Mouse (Mus musculus) hindbrain, embryonic 16.5 days (tissue): ENCODE measurements around the gene Msi2. TPM values are rescaled to one million over a fixed set of nuclear protein-coding genes. Genes with fewer than 3 reads are reported as not detected.
A peak's percentile ranks its signal among the peaks of the same experiment; 100 is the strongest.

ENCODE experiments used
- ATAC-seq: fragments of 200-750 bp; cut with Nextera tagmentation; 2 replicates; pipeline ENCODE4 v1.8.0; 2017; ENCODE audit warnings: moderate TSS enrichment, moderate library complexity
- H3K27ac ChIP-seq: fragments of 300-500 bp; sonication (generic); 2 replicates; pipeline ENCODE4 v1.5.1; 2014; ENCODE audit warnings: low read depth, mild to moderate bottlenecking, control low read depth, low read length, moderate library complexity
- H3K27me3 ChIP-seq: fragments of 300-500 bp; sonication (generic); replicated peaks from 2 replicates; pipeline ENCODE4 v1.6.1; 2014; ENCODE audit warnings: low read length; ENCODE audit not compliant: control insufficient read depth, insufficient read depth
- H3K36me3 ChIP-seq: fragments of 300-500 bp; sonication (generic); 2 replicates; pipeline ENCODE4 v1.6.1; 2014; ENCODE audit warnings: mild to moderate bottlenecking, low read length, moderate library complexity, mixed read lengths; ENCODE audit not compliant: control insufficient read depth, insufficient read depth
- H3K4me1 ChIP-seq: fragments of 300-500 bp; sonication (generic); 2 replicates; pipeline ENCODE4 v1.6.1; 2014; ENCODE audit warnings: low read depth, low read length; ENCODE audit not compliant: control insufficient read depth, insufficient read depth
- H3K4me2 ChIP-seq: fragments of 300-500 bp; sonication (generic); 2 replicates; pipeline ENCODE4 v1.6.1; 2014; ENCODE audit warnings: mild to moderate bottlenecking, low read length, control low read depth, moderate library complexity
- H3K4me3 ChIP-seq: fragments of 300-500 bp; sonication (generic); 2 replicates; pipeline ENCODE4 v1.5.1; 2014; ENCODE audit warnings: mild to moderate bottlenecking, low read length, control low read depth, moderate library complexity
- H3K9ac ChIP-seq: fragments of 300-500 bp; sonication (generic); 2 replicates; pipeline ENCODE4 v1.6.1; 2014; ENCODE audit warnings: low read depth, mild to moderate bottlenecking, control low read depth, low read length, moderate library complexity
- H3K9me3 ChIP-seq: fragments of 300-500 bp; sonication (generic); 2 replicates; pipeline ENCODE4 v1.6.1; 2014; ENCODE audit warnings: mild to moderate bottlenecking, low read length, moderate library complexity; ENCODE audit not compliant: control insufficient read depth
- WGBS: fragments of 180-500 bp; shearing (Covaris S2); extraction: QIAGEN DNeasy Blood & Tissue Kit; methylation state at CpG from one replicate; pipeline ENCODE4 v1.1.7; 2014; 5-methylcytosine and 5-hydroxymethylcytosine counted together
- polyA plus RNA-seq: library from polyadenylated mRNA; unstranded; fragments of >200 nt; fragmentation: Nextera tagmentation; extraction: Ambion mirVana; gene quantifications from 2 replicates; pipeline ENCODE4 v1.2.1, GENCODE M21; 2015

Gene Msi2
- polyA plus RNA-seq, 1 experiment from 2014 or later: 31.0 TPM

DNA sequence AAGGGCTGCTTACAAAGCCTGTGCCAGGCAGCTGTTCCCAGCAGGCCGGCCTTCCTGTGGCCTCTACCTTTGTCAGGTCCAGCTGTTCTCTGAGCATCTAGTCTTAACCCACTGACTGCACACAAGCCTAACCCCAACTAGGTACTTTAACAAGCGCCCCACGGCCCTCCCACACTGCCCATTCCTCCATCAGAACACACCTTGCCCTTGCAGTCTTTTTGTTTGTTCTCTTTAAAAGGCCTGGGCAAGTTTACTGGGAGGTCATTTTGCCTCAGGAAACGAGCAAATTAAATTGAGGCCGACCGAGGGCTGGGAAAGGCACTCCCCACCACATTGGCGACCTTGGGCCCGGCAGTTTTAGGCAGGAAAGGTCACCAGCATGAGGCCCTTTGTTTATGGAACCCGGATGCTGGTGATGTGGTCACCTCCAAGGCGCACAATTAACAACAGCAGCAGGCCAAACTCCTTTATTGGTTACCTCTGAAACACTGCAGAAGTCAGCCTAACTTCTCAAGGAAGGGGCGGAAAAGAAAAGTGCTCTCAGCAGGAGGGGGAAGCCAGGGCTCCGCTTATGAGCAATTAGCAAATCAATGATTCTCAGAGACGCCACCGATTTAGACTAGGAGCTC is 28.4 kb downstream of the Msi2 start:
- Histone ChIP-seq H3K4me3 (no peak overlapping the region), H3K9ac (no peak overlapping the region), H3K4me2 (no peak overlapping the region), H3K4me1 (peaks cover 55% of the 10 kb centered on the region), H3K9me3 (no peaks in the 10 kb centered on the region), H3K27me3 (no peaks in the 10 kb centered on the region), H3K27ac (no peak overlapping the region), H3K36me3 (no peaks in the 10 kb centered on the region)
- 22% methylated on average over 14 of the region's 14 CpGs for WGBS
- ATAC-seq: no peak

DNA sequence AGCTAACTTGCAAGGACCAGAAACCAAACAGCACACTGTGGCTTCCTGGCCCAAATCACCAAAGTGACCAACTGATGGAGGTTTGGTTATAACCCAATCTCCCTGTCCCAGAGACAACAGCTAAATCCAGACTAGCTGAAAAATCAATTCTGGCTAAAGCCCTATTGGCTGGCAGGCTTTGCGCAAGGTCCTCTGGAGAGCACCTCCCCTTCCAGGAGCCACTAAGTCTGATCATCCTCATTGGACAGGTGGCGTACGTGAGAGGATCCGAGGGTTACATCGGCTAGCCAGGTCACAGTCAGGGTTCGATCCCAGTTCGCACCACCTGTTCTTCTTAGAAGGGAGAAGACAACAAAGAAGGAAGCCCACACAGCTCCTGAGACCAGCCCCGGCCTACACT is 29.7 kb downstream of the Msi2 start:
- H3K4me2 ChIP-seq: no peak overlapping the region
- H3K36me3 ChIP-seq: no peaks in the 10 kb centered on the region
- no peaks in the 10 kb centered on the region for H3K27me3 ChIP-seq
- H3K4me1 ChIP-seq: peaks cover 44% of the 10 kb centered on the region
- no peak overlapping the region for H3K4me3 ChIP-seq
- no peak for ATAC-seq
- no peak overlapping the region for H3K9ac ChIP-seq
- H3K27ac ChIP-seq: no peak overlapping the region
- no peaks in the 10 kb centered on the region for H3K9me3 ChIP-seq
- 91% methylated on average over 8 of the region's 8 CpGs for WGBS

DNA sequence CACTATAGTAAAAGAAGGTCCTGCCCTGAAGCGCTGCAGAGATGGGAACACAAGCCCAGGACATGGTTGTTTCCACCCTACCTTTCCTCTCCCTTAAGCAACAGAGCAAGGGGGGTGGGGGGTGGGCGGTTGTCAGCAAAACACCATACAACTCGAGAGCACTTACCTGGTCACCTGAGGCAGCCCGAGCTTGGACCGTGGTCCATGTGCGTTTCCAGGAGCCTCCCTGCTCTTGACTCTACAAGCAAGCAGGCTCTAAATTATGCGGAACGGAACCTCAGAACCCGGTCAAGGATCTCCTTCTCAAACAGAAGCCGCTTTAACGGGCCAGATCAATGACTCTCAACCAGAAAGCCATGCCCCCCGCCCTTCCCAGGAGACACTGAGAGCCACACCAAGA is 30.6 kb downstream of the Msi2 start:
- no peak overlapping the region for H3K4me2 ChIP-seq

DNA sequence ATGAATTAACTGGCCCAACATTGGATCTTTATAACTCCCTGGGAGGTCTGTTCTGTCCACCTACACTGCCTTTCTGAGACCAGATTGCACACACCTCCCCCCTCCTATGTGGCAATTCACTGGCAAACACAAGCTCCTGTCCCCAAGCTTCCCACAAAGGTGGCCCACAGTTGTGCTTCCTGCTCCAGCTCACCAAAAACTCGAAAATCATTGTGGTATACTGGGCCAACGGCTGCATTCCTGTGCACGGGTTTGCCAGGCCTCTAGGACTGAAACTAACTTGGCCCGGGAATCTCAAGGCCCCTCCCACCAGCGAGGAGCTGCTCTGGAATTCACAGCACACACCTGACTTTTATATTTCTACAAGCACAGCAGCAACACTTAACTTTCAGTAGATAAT is 31.3 kb downstream of the Msi2 start:
- 0 out of 2 replicates have a peak overlapping the region, but pooled peaks have one; percentile 24 for H3K27ac ChIP-seq
- ATAC-seq: no peak

More for the DNA sequence above, 30.6 kb downstream of the Msi2 start:
- Histone ChIP-seq H3K9ac (no peak overlapping the region), H3K4me3 (no peak overlapping the region), H3K27ac (no peak overlapping the region), H3K27me3 (no peaks in the 10 kb centered on the region), H3K9me3 (no peaks in the 10 kb centered on the region), H3K4me1 (peaks cover 47% of the 10 kb centered on the region), H3K36me3 (no peaks in the 10 kb centered on the region)
- ATAC-seq: no peak
- 87% methylated on average over 12 of the region's 12 CpGs for WGBS

DNA sequence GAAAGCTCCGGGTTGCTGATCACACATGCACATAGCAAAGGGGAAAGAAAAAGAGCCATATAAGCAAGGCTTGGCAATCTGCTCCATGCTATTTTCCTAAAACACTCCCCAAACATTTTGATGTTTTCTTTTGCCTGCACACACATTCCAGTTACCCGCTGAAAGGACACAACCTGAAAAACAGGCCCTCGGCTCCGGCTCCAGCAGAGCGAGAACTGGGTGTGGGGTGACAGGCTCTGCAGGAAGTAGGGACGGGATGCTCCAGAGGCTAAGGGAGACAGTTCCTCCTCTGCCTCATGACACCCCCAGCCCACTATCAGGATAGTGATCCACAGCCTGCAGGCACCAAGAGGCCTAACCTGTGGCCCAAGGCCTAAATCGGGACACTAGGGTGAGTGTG is 32.3 kb downstream of the Msi2 start:
- Histone ChIP-seq H3K9ac (no peak overlapping the region), H3K4me3 (no peak overlapping the region), H3K27me3 (no peaks in the 10 kb centered on the region), H3K27ac (0 out of 2 replicates have a peak overlapping the region, but pooled peaks have one; percentile 0), H3K36me3 (no peaks in the 10 kb centered on the region), H3K4me1 (peaks cover 44% of the 10 kb centered on the region), H3K4me2 (no peak overlapping the region), H3K9me3 (no peaks in the 10 kb centered on the region)
- ATAC-seq: no peak
- WGBS: 77% methylated on average over 7 of the region's 7 CpGs

More for the DNA sequence above, 31.3 kb downstream of the Msi2 start:
- Histone ChIP-seq H3K4me1 (peaks cover 49% of the 10 kb centered on the region), H3K9me3 (no peaks in the 10 kb centered on the region), H3K36me3 (no peaks in the 10 kb centered on the region), H3K4me3 (no peak overlapping the region), H3K9ac (no peak overlapping the region), H3K27me3 (no peaks in the 10 kb centered on the region), H3K4me2 (no peak overlapping the region)
- WGBS: 70% methylated on average over 5 of the region's 5 CpGs

GRCm38 (mm10) chr11:88683026-88683770 is 35.1 kb downstream of the Msi2 start:
- Histone ChIP-seq H3K4me2 (no peak overlapping the region), H3K36me3 (no peaks in the 10 kb centered on the region), H3K27ac (peak overlapping the region; percentile 33), H3K4me1 (peaks cover 30% of the 10 kb centered on the region), H3K4me3 (no peak overlapping the region), H3K27me3 (no peaks in the 10 kb centered on the region), H3K9me3 (no peaks in the 10 kb centered on the region), H3K9ac (no peak overlapping the region)
- ATAC-seq: peak; percentile 43; the same call in 1 of the 2 replicates
- WGBS: 48% methylated on average over 14 of the region's 14 CpGs

GRCm38 (mm10) chr11:88677350-88677749 is 41.0 kb downstream of the Msi2 start:
- ATAC-seq: no peak
- no peak overlapping the region for H3K27ac ChIP-seq

DNA sequence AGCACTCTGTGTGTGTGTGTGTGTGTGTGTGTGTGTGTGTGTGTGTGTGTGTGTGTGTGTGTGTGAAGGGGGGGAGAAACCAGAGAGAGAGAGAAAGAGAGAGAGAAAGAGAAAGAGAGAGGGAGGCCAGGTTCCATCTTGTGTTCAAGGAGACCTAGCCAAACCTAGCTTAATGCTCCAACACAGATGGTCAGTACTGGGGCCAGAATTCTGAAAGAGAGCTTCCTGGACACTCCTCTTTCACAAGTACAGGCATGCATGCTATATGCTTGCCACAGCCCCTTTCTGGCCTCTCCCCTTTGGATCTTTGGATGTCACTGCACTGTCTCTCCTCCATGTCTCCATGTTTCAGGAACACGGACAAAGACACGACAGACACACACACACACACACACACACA is 41.7 kb downstream of the Msi2 start:
- H3K27ac ChIP-seq: no peak overlapping the region
- peaks cover 10% of the 10 kb centered on the region for H3K36me3 ChIP-seq
- H3K9me3 ChIP-seq: no peaks in the 10 kb centered on the region
- no peak for ATAC-seq
- no peak overlapping the region for H3K9ac ChIP-seq
- peaks cover 17% of the 10 kb centered on the region for H3K4me1 ChIP-seq
- 63% methylated on average over 2 of the region's 2 CpGs for WGBS
- H3K4me3 ChIP-seq: no peak overlapping the region
- H3K27me3 ChIP-seq: no peaks in the 10 kb centered on the region
- no peak overlapping the region for H3K4me2 ChIP-seq

More at GRCm38 (mm10) chr11:88677350-88677749, 41.0 kb downstream of the Msi2 start:
- H3K9ac ChIP-seq: no peak overlapping the region
- no peak overlapping the region for H3K4me3 ChIP-seq
- H3K9me3 ChIP-seq: no peaks in the 10 kb centered on the region
- no peaks in the 10 kb centered on the region for H3K27me3 ChIP-seq
- peaks cover 18% of the 10 kb centered on the region for H3K4me1 ChIP-seq
- peaks cover 10% of the 10 kb centered on the region for H3K36me3 ChIP-seq
- no peak overlapping the region for H3K4me2 ChIP-seq
- 70% methylated on average over 7 of the region's 7 CpGs for WGBS

GRCm38 (mm10) chr11:88675526-88676353 is 42.6 kb downstream of the Msi2 start:
- Histone ChIP-seq H3K9ac (no peak overlapping the region; the same call in 1 of the 2 replicates), H3K4me1 (peaks cover 11% of the 10 kb centered on the region), H3K4me2 (no peak overlapping the region), H3K36me3 (peaks cover 10% of the 10 kb centered on the region), H3K4me3 (no peak overlapping the region), H3K27me3 (no peaks in the 10 kb centered on the region), H3K9me3 (no peaks in the 10 kb centered on the region), H3K27ac (no peak overlapping the region)
- peak; percentile 59 for ATAC-seq
- WGBS: 71% methylated on average over 18 of the region's 18 CpGs
